Mouse (Mus musculus) midbrain, embryonic 12.5 days (tissue): ENCODE results near the gene Cyp2c23. TPM values are rescaled to one million over a fixed set of nuclear protein-coding genes. Genes with fewer than 3 reads are reported as not detected.

Source experiments
- ATAC-seq: fragments of 200-750 bp; cut with Nextera tagmentation; 2 replicates; pipeline ENCODE4 v1.8.0; 2017; ENCODE audit warnings: low read depth, moderate TSS enrichment, moderate library complexity; ENCODE audit not compliant: low FRiP score
- H3K27ac ChIP-seq: fragments of 300-500 bp; sonication (generic); replicated peaks from 2 replicates; pipeline ENCODE4 v1.5.1; 2016; ENCODE audit warnings: mild to moderate bottlenecking
- H3K27me3 ChIP-seq: fragments of 300-500 bp; sonication (generic); 2 replicates; pipeline ENCODE4 v1.6.1; 2016; ENCODE audit warnings: mild to moderate bottlenecking
- H3K36me3 ChIP-seq: fragments of 300-500 bp; sonication (generic); 2 replicates; pipeline ENCODE4 v1.6.1; 2016
- H3K4me1 ChIP-seq: fragments of 300-500 bp; sonication (generic); 2 replicates; pipeline ENCODE4 v1.6.1; 2016
- H3K4me2 ChIP-seq: fragments of 300-500 bp; sonication (generic); replicated peaks from 2 replicates; pipeline ENCODE4 v1.6.1; 2016; ENCODE audit warnings: mild to moderate bottlenecking, moderate library complexity
- H3K4me3 ChIP-seq: fragments of 300-500 bp; sonication (generic); 2 replicates; pipeline ENCODE4 v1.5.1; 2016; ENCODE audit warnings: mild to moderate bottlenecking
- H3K9ac ChIP-seq: fragments of 300-500 bp; sonication (generic); replicated peaks from 2 replicates; pipeline ENCODE4 v1.6.1; 2016; ENCODE audit warnings: mild to moderate bottlenecking, moderate library complexity
- H3K9me3 ChIP-seq: fragments of 300-500 bp; sonication (generic); 2 replicates; pipeline ENCODE4 v1.6.1; 2016; ENCODE audit warnings: mild to moderate bottlenecking
- WGBS: fragments of 180-500 bp; shearing (Covaris S2); methylation state at CpG from one replicate; pipeline ENCODE4 v1.1.7; 2016; 5-methylcytosine and 5-hydroxymethylcytosine counted together
- polyA plus RNA-seq: library from polyadenylated mRNA; unstranded; fragments of >200 nt; fragmentation: Nextera tagmentation; extraction: Ambion mirVana; gene quantifications from 2 replicates; pipeline ENCODE4 v1.2.1, GENCODE M21; 2016

Cyp2c23 gene
- polyA plus RNA-seq, 1 experiment from 2014 or later = not detected

DNA sequence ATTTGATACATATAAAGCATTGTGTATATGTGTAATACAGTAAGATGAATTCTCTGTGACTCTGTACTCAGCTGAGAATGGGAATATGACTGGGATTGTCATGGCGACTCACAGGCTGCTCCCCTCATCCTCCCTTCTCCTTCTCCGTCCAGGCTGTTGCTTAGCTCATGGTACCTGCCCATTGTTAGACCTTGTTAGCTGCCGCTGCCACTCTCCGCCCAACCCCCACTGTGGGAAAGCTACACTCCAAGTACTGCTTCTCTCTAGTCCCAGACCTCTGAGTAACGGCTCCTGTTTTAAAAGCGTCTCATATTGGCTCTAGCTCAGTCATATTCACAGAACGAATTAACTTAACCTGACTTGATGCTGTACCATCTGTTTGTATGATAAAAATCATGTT, 9.3 kb downstream of the Cyp2c23 start:
- Histone ChIP-seq H3K9me3 (no peaks in the 10 kb centered on the region), H3K4me3 (no peak overlapping the region), H3K9ac (no peak overlapping the region), H3K4me2 (no peak overlapping the region), H3K4me1 (no peaks in the 10 kb centered on the region), H3K36me3 (no peaks in the 10 kb centered on the region), H3K27ac (no peak overlapping the region), H3K27me3 (no peaks in the 10 kb centered on the region)
- ATAC-seq = no peak
- WGBS = 57% methylated on average over 7 of the region's 7 CpGs

DNA sequence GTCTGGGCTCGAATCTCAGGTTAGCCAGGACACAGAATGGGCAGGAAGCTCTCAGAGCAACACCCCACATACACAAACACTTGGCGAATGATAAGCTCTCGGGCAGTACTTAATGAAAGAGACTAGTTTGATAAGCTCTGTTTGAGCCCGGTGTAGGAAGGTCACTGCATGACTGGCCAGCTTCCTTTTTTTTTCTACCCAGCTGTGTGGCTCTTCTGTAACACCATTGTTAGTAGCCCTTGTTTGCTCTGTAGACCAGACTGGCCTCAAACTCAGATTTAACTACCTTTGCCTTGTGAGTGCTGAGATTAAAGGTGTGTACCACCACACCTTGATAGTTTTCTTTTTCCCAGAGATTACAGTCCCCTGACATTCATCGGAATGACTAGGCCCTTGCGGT, 15.1 kb downstream of the Cyp2c23 start:
- no peaks in the 10 kb centered on the region for H3K27me3 ChIP-seq
- no peaks in the 10 kb centered on the region for H3K36me3 ChIP-seq
- H3K4me1 ChIP-seq = no peaks in the 10 kb centered on the region
- WGBS = 83% methylated on average over 6 of the region's 6 CpGs
- no peak overlapping the region for H3K4me3 ChIP-seq
- H3K9me3 ChIP-seq = no peaks in the 10 kb centered on the region
- no peak overlapping the region for H3K9ac ChIP-seq
- no peak overlapping the region for H3K4me2 ChIP-seq
- H3K27ac ChIP-seq = no peak overlapping the region
- ATAC-seq = no peak

DNA sequence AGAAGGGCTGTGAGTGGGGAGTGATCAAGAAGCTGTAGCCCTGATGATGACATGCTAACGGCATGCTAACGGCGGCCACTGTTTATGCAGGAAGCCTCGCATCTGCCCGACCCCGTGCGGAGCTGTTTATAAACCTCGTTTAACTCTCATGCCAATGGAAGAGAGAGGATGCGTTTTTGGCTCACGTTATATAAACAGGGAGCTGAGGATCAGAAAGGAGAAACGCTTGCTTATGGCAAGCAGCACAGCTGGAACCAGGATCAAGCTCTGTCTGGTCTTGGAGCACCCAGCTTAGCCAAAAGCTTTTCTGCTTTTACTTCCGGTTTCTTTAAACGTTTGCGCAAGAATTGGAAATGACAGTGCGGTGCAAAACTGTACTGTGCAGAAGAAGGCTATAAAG, 20.2 kb downstream of the Cyp2c23 start:
- H3K27ac ChIP-seq = no peak overlapping the region
- no peak for ATAC-seq

DNA sequence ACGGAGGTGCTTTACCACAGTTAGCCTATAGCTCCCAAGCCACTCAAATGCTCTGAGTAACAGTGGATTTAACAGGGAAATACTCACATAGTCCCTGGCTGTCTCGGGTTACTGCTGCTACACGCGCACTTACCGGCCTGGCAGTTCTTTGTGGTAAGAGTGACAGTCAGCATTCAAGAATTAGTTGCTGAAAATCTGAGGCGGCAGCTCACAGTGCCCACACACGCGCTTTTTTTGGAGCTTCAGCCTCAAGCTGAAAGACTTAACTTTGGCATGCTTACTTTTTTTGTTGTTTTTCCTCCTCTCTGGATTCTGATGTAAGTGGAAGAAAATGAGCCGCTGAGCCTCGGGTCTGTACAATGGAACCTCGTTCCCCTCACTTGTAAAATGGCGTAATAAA, 21.8 kb downstream of the Cyp2c23 start:
- Histone ChIP-seq H3K4me1 (no peaks in the 10 kb centered on the region), H3K4me2 (no peak overlapping the region), H3K27ac (no peak overlapping the region), H3K9me3 (no peaks in the 10 kb centered on the region), H3K4me3 (no peak overlapping the region), H3K9ac (no peak overlapping the region), H3K27me3 (no peaks in the 10 kb centered on the region), H3K36me3 (no peaks in the 10 kb centered on the region)
- ATAC-seq = no peak
- whole genome bisulfite sequencing = 65% methylated on average over 12 of the region's 12 CpGs

More for the DNA sequence above, 20.2 kb downstream of the Cyp2c23 start:
- no peaks in the 10 kb centered on the region for H3K36me3 ChIP-seq
- H3K27me3 ChIP-seq = no peaks in the 10 kb centered on the region
- no peaks in the 10 kb centered on the region for H3K4me1 ChIP-seq
- H3K9me3 ChIP-seq = no peaks in the 10 kb centered on the region
- H3K4me2 ChIP-seq = no peak overlapping the region
- WGBS = 85% methylated on average over 15 of the region's 15 CpGs
- no peak overlapping the region for H3K9ac ChIP-seq
- H3K4me3 ChIP-seq = no peak overlapping the region

DNA sequence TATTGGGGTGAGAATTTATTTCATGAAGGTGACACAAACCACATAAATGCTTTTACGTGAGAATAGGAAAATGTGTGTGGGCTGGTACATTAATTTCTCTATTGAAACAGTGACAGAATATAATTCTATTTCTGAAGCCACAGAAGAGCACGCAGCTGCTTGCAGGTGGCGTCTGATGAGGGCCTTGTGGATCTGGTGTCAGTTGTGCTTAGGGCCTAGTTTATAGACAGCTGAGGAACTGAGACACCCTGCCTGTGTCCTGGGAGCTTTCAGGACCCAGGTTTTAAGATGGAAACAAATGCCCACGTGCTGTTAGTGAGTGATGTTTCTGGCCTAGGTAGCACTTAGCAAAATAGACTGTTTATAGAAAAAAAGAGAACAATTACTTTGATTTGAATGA, 24.0 kb downstream of the Cyp2c23 start:
- 75% methylated on average over 4 of the region's 4 CpGs for WGBS
- H3K4me1 ChIP-seq = no peaks in the 10 kb centered on the region
- no peak overlapping the region for H3K27ac ChIP-seq
- H3K4me3 ChIP-seq = no peak overlapping the region
- no peaks in the 10 kb centered on the region for H3K27me3 ChIP-seq
- no peaks in the 10 kb centered on the region for H3K9me3 ChIP-seq
- H3K4me2 ChIP-seq = no peak overlapping the region
- ATAC-seq = no peak
- H3K36me3 ChIP-seq = no peaks in the 10 kb centered on the region
- no peak overlapping the region for H3K9ac ChIP-seq

DNA sequence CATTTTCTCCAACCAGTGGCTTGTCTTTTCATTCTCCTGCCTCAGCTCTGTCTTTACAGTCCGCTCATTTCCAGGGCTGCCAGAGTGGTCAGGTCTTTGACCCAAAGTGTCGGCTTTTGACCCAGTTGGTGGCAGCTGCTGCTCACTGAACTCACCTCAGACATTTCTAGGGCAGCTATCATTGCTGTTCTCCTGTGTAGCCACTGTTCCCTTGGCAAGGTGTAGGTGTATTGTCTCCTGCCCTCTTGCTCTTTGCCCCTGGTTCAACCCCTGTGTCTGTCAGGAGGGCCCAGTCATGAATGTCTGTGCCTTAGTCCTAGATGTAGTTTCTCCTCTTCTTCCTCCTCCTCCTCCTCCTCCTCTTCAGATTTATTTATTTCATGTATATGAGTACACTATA, 24.7 kb downstream of the Cyp2c23 start:
- no peak for ATAC-seq
- Histone ChIP-seq H3K27ac (no peak overlapping the region), H3K36me3 (no peaks in the 10 kb centered on the region), H3K9ac (no peak overlapping the region), H3K4me3 (no peak overlapping the region), H3K9me3 (no peaks in the 10 kb centered on the region), H3K4me2 (no peak overlapping the region), H3K27me3 (no peaks in the 10 kb centered on the region), H3K4me1 (no peaks in the 10 kb centered on the region)
- 86% methylated on average over 2 of the region's 2 CpGs for WGBS

DNA sequence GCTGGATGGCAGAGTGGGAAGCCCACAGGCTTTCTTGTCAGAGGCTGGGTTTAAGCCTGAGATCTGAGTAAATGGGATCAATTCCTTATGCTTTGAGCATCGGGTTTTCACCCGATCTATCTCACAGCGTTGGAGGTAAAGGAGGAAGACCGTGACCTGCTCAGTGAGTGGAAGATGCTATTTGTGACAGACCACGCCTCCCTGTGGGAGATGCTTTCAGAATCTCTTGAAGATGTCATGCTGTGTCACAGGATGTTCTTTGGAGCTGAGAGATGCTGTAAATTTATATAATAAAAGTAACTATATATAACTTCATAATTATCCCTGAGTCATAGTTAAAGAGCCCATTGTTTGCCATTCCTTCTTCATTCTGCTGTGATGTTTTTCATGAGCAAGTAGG, 28.3 kb downstream of the Cyp2c23 start:
- Histone ChIP-seq H3K36me3 (no peaks in the 10 kb centered on the region), H3K4me2 (no peak overlapping the region), H3K9me3 (no peaks in the 10 kb centered on the region), H3K9ac (no peak overlapping the region), H3K27ac (no peak overlapping the region), H3K4me3 (no peak overlapping the region), H3K4me1 (no peaks in the 10 kb centered on the region), H3K27me3 (no peaks in the 10 kb centered on the region)
- WGBS = 81% methylated on average over 5 of the region's 5 CpGs
- no peak for ATAC-seq

DNA sequence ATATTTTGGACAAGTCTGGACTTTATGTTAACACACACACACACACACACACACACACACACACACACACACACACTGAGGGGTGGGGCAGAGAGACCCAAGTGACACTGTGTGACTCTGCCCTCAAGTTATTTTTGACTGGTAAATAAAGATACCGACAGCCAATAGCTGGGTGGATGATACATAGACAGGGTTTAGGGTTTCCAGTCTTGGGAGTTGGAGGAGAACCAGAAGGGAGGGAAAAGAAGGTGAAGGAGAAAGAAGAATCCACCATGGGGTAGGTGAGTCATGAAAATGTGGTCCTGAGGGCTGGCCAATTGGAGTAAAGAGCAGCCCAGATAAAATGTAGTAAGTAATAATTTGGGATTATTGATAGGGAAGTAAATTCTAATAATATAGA, 28.9 kb downstream of the Cyp2c23 start:
- Histone ChIP-seq H3K9ac (no peak overlapping the region), H3K4me1 (no peaks in the 10 kb centered on the region)
- 93% methylated on average over 1 of the region's 1 CpGs for WGBS

DNA sequence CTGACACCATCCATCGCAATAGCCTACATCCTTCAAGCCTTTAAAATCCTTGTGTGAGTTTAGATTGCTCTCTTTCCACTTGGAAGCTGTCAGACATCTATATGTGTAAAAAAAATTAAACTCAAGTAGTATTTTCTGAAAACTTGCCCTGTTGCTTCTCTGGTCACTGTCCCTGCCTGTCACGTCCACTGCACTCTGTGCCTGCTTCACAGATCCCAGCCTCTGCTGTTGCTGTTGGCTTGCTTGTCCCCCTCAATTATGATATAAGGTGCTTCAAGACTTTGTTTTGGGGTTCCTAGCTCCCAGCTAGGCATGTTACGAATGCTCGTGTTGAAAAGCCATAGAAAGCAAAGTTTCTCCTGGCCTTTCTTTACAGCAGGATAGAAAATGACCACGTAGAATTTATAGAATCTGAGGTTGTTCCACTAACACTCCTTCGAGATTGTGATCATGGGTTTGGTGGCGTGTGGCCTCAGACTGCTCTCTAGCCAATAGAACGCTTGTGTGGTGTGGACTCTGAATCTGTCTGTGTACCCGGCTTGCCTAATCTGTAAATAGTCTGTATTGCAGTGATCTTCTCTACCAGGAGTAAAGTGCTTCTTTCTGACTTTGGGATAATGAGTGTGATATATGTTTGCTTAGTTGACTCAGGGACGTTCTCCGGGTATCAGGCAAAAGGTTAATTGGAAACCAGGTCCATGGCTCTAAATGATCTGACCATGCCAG, 30.0 kb downstream of the Cyp2c23 start:
- no peaks in the 10 kb centered on the region for H3K36me3 ChIP-seq
- no peak for ATAC-seq
- WGBS = 89% methylated on average over 11 of the region's 11 CpGs
- H3K9me3 ChIP-seq = no peaks in the 10 kb centered on the region
- H3K4me2 ChIP-seq = no peak overlapping the region
- H3K27me3 ChIP-seq = no peaks in the 10 kb centered on the region
- no peak overlapping the region for H3K9ac ChIP-seq
- no peak overlapping the region for H3K27ac ChIP-seq
- H3K4me1 ChIP-seq = no peaks in the 10 kb centered on the region
- no peak overlapping the region for H3K4me3 ChIP-seq

More for the DNA sequence above, 28.9 kb downstream of the Cyp2c23 start:
- Histone ChIP-seq H3K27me3 (no peaks in the 10 kb centered on the region), H3K4me3 (no peak overlapping the region), H3K9me3 (no peaks in the 10 kb centered on the region), H3K36me3 (no peaks in the 10 kb centered on the region), H3K27ac (no peak overlapping the region), H3K4me2 (no peak overlapping the region)
- no peak for ATAC-seq

DNA sequence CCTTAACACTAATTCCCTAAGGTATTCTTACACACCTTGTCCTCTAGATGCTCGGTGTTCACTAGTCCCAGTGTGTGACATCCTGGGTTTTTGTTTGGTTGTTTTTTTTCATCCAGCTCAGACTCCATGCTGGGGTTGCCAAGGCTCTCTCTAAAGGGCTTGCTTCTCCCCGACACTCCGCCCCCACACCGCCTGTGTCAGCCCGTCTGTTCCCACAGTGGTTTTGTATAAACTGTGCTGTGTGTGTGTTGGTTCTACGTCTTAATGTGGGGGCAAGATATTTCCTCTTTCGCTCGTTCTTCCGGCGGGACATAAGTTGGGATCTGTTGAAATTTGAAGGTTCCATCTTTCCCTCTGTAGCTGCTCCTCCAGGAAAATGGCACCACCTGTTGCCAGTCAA, 30.9 kb downstream of the Cyp2c23 start:
- no peaks in the 10 kb centered on the region for H3K36me3 ChIP-seq
- H3K4me3 ChIP-seq = no peak overlapping the region
- H3K9ac ChIP-seq = no peak overlapping the region
- no peak overlapping the region for H3K4me2 ChIP-seq
- H3K27me3 ChIP-seq = no peaks in the 10 kb centered on the region
- 88% methylated on average over 10 of the region's 10 CpGs for WGBS
- H3K4me1 ChIP-seq = no peaks in the 10 kb centered on the region
- H3K27ac ChIP-seq = no peak overlapping the region
- ATAC-seq = no peak
- H3K9me3 ChIP-seq = no peaks in the 10 kb centered on the region

DNA sequence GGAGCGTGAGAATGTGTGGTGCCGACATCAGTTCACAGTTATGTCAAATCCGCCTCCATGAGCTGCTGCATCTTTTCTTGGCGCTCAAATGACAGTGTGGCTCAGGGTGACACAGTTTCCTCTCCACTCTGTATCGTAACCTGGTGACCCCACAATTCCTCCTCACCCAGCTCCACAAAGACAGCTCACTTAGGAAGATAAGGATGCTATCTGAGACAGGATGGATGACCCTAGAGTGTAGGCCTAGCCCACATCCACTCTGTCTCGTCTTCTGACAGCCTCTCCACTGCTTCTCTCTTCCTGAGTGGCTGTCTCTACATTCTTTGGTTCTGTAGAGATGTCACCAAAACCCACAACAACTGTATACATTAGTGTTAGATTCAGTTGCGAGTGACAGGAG, 33.6 kb downstream of the Cyp2c23 start:
- H3K4me2 ChIP-seq = no peak overlapping the region
- H3K4me1 ChIP-seq = no peaks in the 10 kb centered on the region
- H3K9me3 ChIP-seq = no peaks in the 10 kb centered on the region
- no peaks in the 10 kb centered on the region for H3K27me3 ChIP-seq
- no peaks in the 10 kb centered on the region for H3K36me3 ChIP-seq
- 83% methylated on average over 7 of the region's 7 CpGs for WGBS
- H3K9ac ChIP-seq = no peak overlapping the region
- ATAC-seq = no peak
- H3K27ac ChIP-seq = no peak overlapping the region
- H3K4me3 ChIP-seq = no peak overlapping the region

DNA sequence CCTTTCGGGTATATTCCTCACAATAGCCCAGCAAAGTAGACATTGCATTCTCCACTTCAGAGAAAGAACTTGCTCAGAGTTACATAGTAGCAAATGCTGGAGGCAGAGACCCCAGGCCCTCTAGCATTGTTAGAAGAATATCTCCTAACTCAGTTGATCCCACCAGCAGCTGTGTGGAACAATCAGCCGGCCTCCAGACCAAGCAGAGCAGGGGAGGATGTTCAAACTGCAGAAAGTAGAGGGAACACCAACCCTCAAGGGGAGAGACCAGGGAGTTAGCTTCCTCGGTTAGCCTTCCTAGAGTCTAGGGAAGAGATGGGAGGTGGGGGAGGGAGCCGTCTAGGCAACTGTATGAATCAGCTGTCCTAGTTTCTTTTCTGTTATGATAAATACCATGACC, 36.5 kb downstream of the Cyp2c23 start:
- Histone ChIP-seq H3K4me3 (no peak overlapping the region), H3K9me3 (no peaks in the 10 kb centered on the region), H3K4me1 (no peaks in the 10 kb centered on the region), H3K9ac (no peak overlapping the region), H3K36me3 (no peaks in the 10 kb centered on the region), H3K27me3 (no peaks in the 10 kb centered on the region), H3K27ac (no peak overlapping the region), H3K4me2 (no peak overlapping the region)
- no peak for ATAC-seq
- WGBS = 81% methylated on average over 4 of the region's 4 CpGs

DNA sequence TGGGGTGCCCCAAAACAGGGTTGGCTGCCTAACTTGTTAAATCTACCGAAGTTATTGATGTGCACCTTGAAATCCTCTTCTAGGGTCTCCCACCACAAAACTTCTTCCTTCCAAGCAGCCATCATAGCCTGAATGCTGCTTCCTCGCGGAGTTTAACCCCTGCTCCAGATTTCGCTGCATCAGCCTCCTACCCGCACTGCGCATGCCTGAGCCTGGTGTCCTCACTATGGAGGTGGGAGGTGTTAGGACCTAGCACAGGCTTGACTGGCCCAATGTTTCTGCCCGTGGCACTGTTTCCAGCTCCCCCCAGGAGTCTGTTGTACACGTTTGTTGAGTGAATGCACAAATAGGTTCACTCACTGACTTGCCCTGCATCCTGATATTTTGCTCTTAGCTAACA, 38.6 kb downstream of the Cyp2c23 start:
- no peaks in the 10 kb centered on the region for H3K36me3 ChIP-seq
- no peak overlapping the region for H3K27ac ChIP-seq
- H3K9me3 ChIP-seq = no peaks in the 10 kb centered on the region
- no peak overlapping the region for H3K4me2 ChIP-seq
- H3K4me3 ChIP-seq = no peak overlapping the region
- 85% methylated on average over 8 of the region's 8 CpGs for WGBS
- no peak for ATAC-seq
- no peak overlapping the region for H3K9ac ChIP-seq
- peaks cover 9% of the 10 kb centered on the region; the same call in 1 of the 2 replicates for H3K27me3 ChIP-seq
- peaks cover 7% of the 10 kb centered on the region; the same call in 1 of the 2 replicates for H3K4me1 ChIP-seq
